ENCODE assay signal across 8 mouse cellular contexts in the genomic region with DNA sequence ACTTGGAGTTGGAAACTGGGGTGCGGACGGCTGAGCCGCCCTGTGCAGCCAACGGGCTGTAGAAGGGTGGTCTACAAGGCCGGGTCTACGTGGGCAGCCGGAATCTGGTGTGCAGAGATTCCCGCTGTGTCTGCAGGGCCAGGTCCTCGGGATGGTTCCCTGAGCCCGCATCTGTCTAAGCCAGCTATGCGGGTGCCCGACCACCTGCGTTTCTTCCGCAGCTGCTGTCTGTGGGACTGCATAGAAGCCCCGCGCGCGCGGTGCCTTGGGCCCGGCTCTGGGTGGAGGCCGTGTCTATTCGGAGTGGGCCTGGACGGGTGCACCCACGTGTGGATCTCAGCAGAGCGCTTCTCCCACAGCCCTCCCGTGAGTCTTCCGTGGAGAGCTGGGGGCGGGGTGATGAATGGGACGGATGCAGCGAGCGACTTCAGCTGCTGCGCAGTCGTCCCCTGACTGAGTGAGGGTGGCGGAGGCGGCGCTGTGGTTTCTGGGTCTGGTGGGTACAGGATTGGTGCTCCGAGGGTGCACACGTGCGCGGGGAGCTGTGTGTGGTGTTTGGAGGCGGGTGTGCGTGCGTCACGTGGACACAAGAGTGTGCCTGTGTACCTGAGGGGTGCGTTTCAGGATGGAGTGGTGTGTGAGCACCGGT. TPM values are rescaled to one million over a fixed set of nuclear protein-coding genes. Genes with fewer than 3 reads are reported as not detected.
DNase-seq lines count a peak whose midpoint lies in the region; ATAC-seq and TF ChIP-seq lines count a peak whose summit lies in the region.

No protein-coding gene starts in this region.

- H3K27ac ChIP-seq in heart, embryonic 14.5 days (replicated peaks in 1 of 2; ENCODE audit: control insufficient read depth in 1 of 2, insufficient read depth in 1 of 2, low read depth in 2 of 2, low read length in 2 of 2), result no peak overlapping the region
- peak overlapping the region; percentile 78 for H3K27ac ChIP-seq in olfactory bulb, adult 2 months (ENCODE audit: insufficient read depth, low read depth, low read length)

- no peaks in the 10 kb centered on the region for H3K9me3 ChIP-seq in heart, embryonic 14.5 days (ENCODE audit: control insufficient read depth, low read length)

- in situ Hi-C loops in Patski (cut with MboI; ENCODE audit: low pct_unique_long_range_greater_than_20kb), result no loop called here

- peak overlapping the region; percentile 100 for H3K4me2 ChIP-seq in heart, embryonic 14.5 days (ENCODE audit: low read length)

- H3K27me3 ChIP-seq in Patski, result no peaks in the 10 kb centered on the region
- peaks cover 54% of the 10 kb centered on the region for H3K27me3 ChIP-seq in heart, embryonic 14.5 days (ENCODE audit: control insufficient read depth, insufficient read depth, low read length)

- no peak for TF ChIP-seq CTCF in Patski (IDR thresholded peaks at IDR 0.05)
- no peak for TF ChIP-seq CTCF in lung, adult 2 months (IDR thresholded peaks at IDR 0.05; ENCODE audit: insufficient read depth, low read length)
- no peak for TF ChIP-seq CTCF in olfactory bulb, adult 2 months (IDR thresholded peaks at IDR 0.05; ENCODE audit: insufficient read depth, low read depth, low read length)

- POLR2A ChIA-PET in Patski (lab: Charles Lee), result interaction anchor here (0.7 to 1.4 kb wide), 3 partner anchors 12 to 16 kb away, joined by 3 to 4 read pairs (median 3); no protein-coding TSS in a partner anchor

- peak overlapping the region; percentile 65 for H3K4me3 ChIP-seq in heart, embryonic 14.5 days (ENCODE audit: control insufficient read depth in 1 of 2, insufficient read depth in 1 of 2, low read depth in 1 of 2, low read length in 2 of 2)
- H3K4me3 ChIP-seq in lung, adult 2 months (replicated peaks; ENCODE audit: extremely low read depth, low read depth, low read length), result peak overlapping the region; percentile 72
- peak overlapping the region; percentile 88 for H3K4me3 ChIP-seq in olfactory bulb, adult 2 months (ENCODE audit: insufficient read depth, low read depth, low read length)

- no peaks in the 10 kb centered on the region for H3K36me3 ChIP-seq in heart, embryonic 14.5 days (ENCODE audit: control insufficient read depth, insufficient read depth, low read length)

- CTCF ChIA-PET in Patski (lab: Charles Lee), result interaction anchor here (0.9 to 5.7 kb wide), 3 partner anchors 12 to 29 kb away, joined by 3 to 26 read pairs (median 3); no protein-coding TSS in a partner anchor

- no peak for TF ChIP-seq POLR2A in lung, adult 2 months (IDR thresholded peaks at IDR 0.05; ENCODE audit: borderline replicate concordance, extremely low read depth, low read depth, low read length)
- peak; percentile 7; the same call in 1 of the 2 replicates for TF ChIP-seq POLR2A in olfactory bulb, adult 2 months (IDR thresholded peaks at IDR 0.05; ENCODE audit: insufficient read depth, low read depth, low read length)

- peak overlapping the region; percentile 73 for H3K9ac ChIP-seq in heart, embryonic 14.5 days (ENCODE audit: low read length)

- DNase-seq in B cell, adult 2 months, result peak; percentile 88 to 90
- DNase-seq in Patski (ENCODE audit: low read depth, low spot score), result no peak
- peak; percentile 79 to 86 for DNase-seq in layer of hippocampus, adult 8-10 months (ENCODE audit: low spot score in 2 of 2)
- DNase-seq in lung, adult 2 months, result peak; percentile 57
- DNase-seq in urinary bladder, postnatal 4 days (ENCODE audit: low spot score in 2 of 2), result no peak

- peak; percentile 17 for ATAC-seq in Patski
- peak; percentile 66 for ATAC-seq in common myeloid progenitor, adult 5-6 weeks (replicated peaks; ENCODE audit: low read depth, poor library complexity, severe bottlenecking)
- no peak for ATAC-seq in heart, embryonic 14.5 days (ENCODE audit: insufficient number of reproducible peaks, insufficient read depth, low FRiP score, low read depth)

- WGBS in heart, embryonic 14.5 days, result 1% methylated on average over 44 of the region's 46 CpGs
- WGBS in lung, adult 2 months, result 2% methylated on average over 46 of the region's 46 CpGs
- under 1% methylated on average over 46 of the region's 46 CpGs for WGBS in olfactory bulb, adult 2 months

- H3K4me1 ChIP-seq in heart, embryonic 14.5 days (ENCODE audit: control insufficient read depth in 2 of 2, insufficient read depth in 2 of 2, low read length in 2 of 2), result peaks cover 16 to 22% of the 10 kb centered on the region in 2 experiments
- H3K4me1 ChIP-seq in lung, adult 2 months (ENCODE audit: control insufficient read depth, insufficient read depth, low read length), result peaks cover 12% of the 10 kb centered on the region
- H3K4me1 ChIP-seq in olfactory bulb, adult 2 months (ENCODE audit: control insufficient read depth, insufficient read depth, low read length), result peaks cover 61% of the 10 kb centered on the region

RNA-seq across cellular contexts. Expression of gene Camkk1, which starts 0.5 kb away (rescaled TPM):
- 5.1 TPM for polyA plus RNA-seq in Patski (2021)
- 1.6 and 1.8 TPM in 2 replicates for total RNA-seq in common myeloid progenitor, adult 5-6 weeks (2017)
- 0.81 and 1.2 TPM in 2 replicates for polyA plus RNA-seq in heart, embryonic 14.5 days (2014; fragmentation: Nextera tagmentation; extraction: Ambion mirVana)
- total RNA-seq in layer of hippocampus, adult 8-10 months (2022), result 100 to 1,000 TPM; 123 to 167 (median 149) TPM
- polyA plus RNA-seq in lung, adult 2 months (2012; rRNA removed), result 8.7 and 9.3 TPM in 2 replicates
- not detected in 2 replicates for polyA plus RNA-seq in olfactory bulb, adult 2 months (2012; ENCODE audit: insufficient read depth, insufficient read length, low replicate concordance, missing spikeins)

RNA-seq across cellular contexts. Expression of gene P2rx1, which starts 20.4 kb away (rescaled TPM):
- not detected for polyA plus RNA-seq in Patski (2021)
- 9.4 and 14.6 TPM in 2 replicates for total RNA-seq in common myeloid progenitor, adult 5-6 weeks (2017)
- 1.4 and 1.5 TPM in 2 replicates for polyA plus RNA-seq in heart, embryonic 14.5 days (2014; fragmentation: Nextera tagmentation; extraction: Ambion mirVana)
- total RNA-seq in layer of hippocampus, adult 8-10 months (2022), result under 1 TPM in 3 of 4 experiments, not detected in 1; 0.45 to 0.55 (median 0.54) TPM
- 3.2 and 4.4 TPM in 2 replicates for polyA plus RNA-seq in lung, adult 2 months (2012; rRNA removed)
- not detected in 2 replicates for polyA plus RNA-seq in olfactory bulb, adult 2 months (2012; ENCODE audit: insufficient read depth, insufficient read length, low replicate concordance, missing spikeins)

RNA-seq across cellular contexts. Expression of gene Ncbp3, which starts 28.3 kb away (rescaled TPM):
- 7.9 TPM for polyA plus RNA-seq in Patski (2021)
- total RNA-seq in common myeloid progenitor, adult 5-6 weeks (2017), result 12.4 and 15.4 TPM in 2 replicates
- polyA plus RNA-seq in heart, embryonic 14.5 days (2014; fragmentation: Nextera tagmentation; extraction: Ambion mirVana), result 9.5 and 10.3 TPM in 2 replicates
- 10 to 100 TPM in 3 of 4 experiments, 1 to 10 TPM in 1; 9.3 to 12.1 (median 11.3) TPM for total RNA-seq in layer of hippocampus, adult 8-10 months (2022)
- polyA plus RNA-seq in lung, adult 2 months (2012; rRNA removed), result 1.7 and 3.6 TPM in 2 replicates
- polyA plus RNA-seq in olfactory bulb, adult 2 months (2012; ENCODE audit: insufficient read depth, insufficient read length, low replicate concordance, missing spikeins), result not detected in 2 replicates

RNA-seq across cellular contexts. Expression of gene Atp2a3, which starts 58.3 kb away (rescaled TPM):
- 0.06 TPM for polyA plus RNA-seq in Patski (2021)
- total RNA-seq in common myeloid progenitor, adult 5-6 weeks (2017), result 42.5 and 60.0 TPM in 2 replicates
- 2.6 and 2.9 TPM in 2 replicates for polyA plus RNA-seq in heart, embryonic 14.5 days (2014; fragmentation: Nextera tagmentation; extraction: Ambion mirVana)
- 1 to 10 TPM; 6.0 to 8.9 (median 6.3) TPM for total RNA-seq in layer of hippocampus, adult 8-10 months (2022)
- polyA plus RNA-seq in lung, adult 2 months (2012; rRNA removed), result 253 and 256 TPM in 2 replicates
- 103 TPM in 1 of 2 replicates, not detected in the other for polyA plus RNA-seq in olfactory bulb, adult 2 months (2012; ENCODE audit: insufficient read depth, insufficient read length, low replicate concordance, missing spikeins)

Comparison
In these comparisons a context has a peak if more than half of its experiments do, and no peak if none do; other contexts are left out.
1. DNase-seq: peak in B cell, adult 2 months (2 of 2), layer of hippocampus, adult 8-10 months (2 of 2) and lung, adult 2 months (single experiment); none in Patski (single experiment) and urinary bladder, postnatal 4 days (0 of 2).
2. Peak in every context shown above with its lines, with median percentiles within 50 percentile points of each other: H3K4me3 ChIP-seq.